20 mouse cellular contexts compared by ENCODE assay signal in genomic region chr4:95900815-95901214, GRCm38 (mm10).
DNase-seq lines count a peak whose midpoint lies in the region; ATAC-seq and TF ChIP-seq lines count a peak whose summit lies in the region.
"Had no signal": no experiment of that assay in that cellular context is flagged by ENCODE, and none has a peak within 500 bp of the region (broad histone marks: within the 10 kb centered on the region; RNA-seq: fewer than 3 reads in every experiment).

No protein-coding gene starts in this region.

- 61% methylated on average over 1 of the region's 1 CpGs for WGBS in hindbrain, embryonic 11.5 days
- 67% methylated on average over 1 of the region's 1 CpGs for WGBS in hindbrain, embryonic 16.5 days
- WGBS in embryonic facial prominence, embryonic 14.5 days = 18% methylated on average over 1 of the region's 1 CpGs
- 20% methylated on average over 1 of the region's 1 CpGs for WGBS in limb, embryonic 14.5 days
- 66% methylated on average over 1 of the region's 1 CpGs for WGBS in liver, embryonic 12.5 days (ENCODE audit: insufficient replicate concordance)

- H3K9me3 ChIP-seq in hindbrain, embryonic 11.5 days (ENCODE audit: control insufficient read depth, low read length) = no peaks in the 10 kb centered on the region
- H3K9me3 ChIP-seq in hindbrain, embryonic 16.5 days (ENCODE audit: control insufficient read depth, low read length) = no peaks in the 10 kb centered on the region
- no peaks in the 10 kb centered on the region for H3K9me3 ChIP-seq in embryonic facial prominence, embryonic 14.5 days (ENCODE audit: control insufficient read depth, low read length)
- H3K9me3 ChIP-seq in limb, embryonic 14.5 days (ENCODE audit: control insufficient read depth, low read length) = no peaks in the 10 kb centered on the region
- H3K9me3 ChIP-seq in liver, embryonic 12.5 days (replicated peaks) = no peaks in the 10 kb centered on the region
- H3K9me3 ChIP-seq: forebrain, embryonic 15.5 days; heart, embryonic 12.5 days had no signal

- no peak overlapping the region for H3K9ac ChIP-seq in hindbrain, embryonic 11.5 days (ENCODE audit: low read depth, low read length)
- no peak overlapping the region for H3K9ac ChIP-seq in hindbrain, embryonic 16.5 days (ENCODE audit: low read depth, low read length)
- no peak overlapping the region for H3K9ac ChIP-seq in embryonic facial prominence, embryonic 14.5 days (ENCODE audit: low read depth, low read length)
- no peak overlapping the region for H3K9ac ChIP-seq in limb, embryonic 14.5 days (ENCODE audit: low read depth, low read length, severe bottlenecking)
- no peak overlapping the region for H3K9ac ChIP-seq in liver, embryonic 12.5 days
- H3K9ac ChIP-seq: forebrain, embryonic 15.5 days; heart, embryonic 12.5 days had no signal

- H3K4me1 ChIP-seq in hindbrain, embryonic 11.5 days (replicated peaks; ENCODE audit: control insufficient read depth, insufficient read depth, low read length) = no peaks in the 10 kb centered on the region
- peaks cover 8% of the 10 kb centered on the region for H3K4me1 ChIP-seq in hindbrain, embryonic 16.5 days (ENCODE audit: control insufficient read depth, insufficient read depth, low read depth, low read length)
- peaks cover 53% of the 10 kb centered on the region for H3K4me1 ChIP-seq in embryonic facial prominence, embryonic 14.5 days (ENCODE audit: control insufficient read depth, insufficient read depth, low read length)
- peaks cover 51% of the 10 kb centered on the region for H3K4me1 ChIP-seq in limb, embryonic 14.5 days (ENCODE audit: control insufficient read depth, insufficient read depth, low read length)
- H3K4me1 ChIP-seq in liver, embryonic 12.5 days = no peaks in the 10 kb centered on the region

- H3K36me3 ChIP-seq in hindbrain, embryonic 11.5 days (ENCODE audit: control insufficient read depth, insufficient read depth, low read length) = no peaks in the 10 kb centered on the region
- no peaks in the 10 kb centered on the region for H3K36me3 ChIP-seq in hindbrain, embryonic 16.5 days (ENCODE audit: control insufficient read depth, insufficient read depth, low read length)
- H3K36me3 ChIP-seq in embryonic facial prominence, embryonic 14.5 days (ENCODE audit: control insufficient read depth, insufficient read depth, low read length) = no peaks in the 10 kb centered on the region
- no peaks in the 10 kb centered on the region for H3K36me3 ChIP-seq in limb, embryonic 14.5 days (ENCODE audit: control insufficient read depth, insufficient read depth, low read length)
- no peaks in the 10 kb centered on the region for H3K36me3 ChIP-seq in liver, embryonic 12.5 days
- H3K36me3 ChIP-seq: forebrain, embryonic 15.5 days; heart, embryonic 12.5 days had no signal

- no peak overlapping the region for H3K4me3 ChIP-seq in hindbrain, embryonic 11.5 days (ENCODE audit: low read depth, low read length)
- no peak overlapping the region for H3K4me3 ChIP-seq in hindbrain, embryonic 16.5 days (ENCODE audit: low read length)
- no peak overlapping the region for H3K4me3 ChIP-seq in embryonic facial prominence, embryonic 14.5 days (ENCODE audit: low read depth, low read length)
- H3K4me3 ChIP-seq in limb, embryonic 14.5 days (replicated peaks; ENCODE audit: low read length) = no peak overlapping the region
- H3K4me3 ChIP-seq in liver, embryonic 12.5 days = no peak overlapping the region
- H3K4me3 ChIP-seq: forebrain, embryonic 15.5 days; gastrocnemius, adult 2 months; heart, embryonic 12.5 days; myocyte had no signal

- no peak for ATAC-seq in hindbrain, embryonic 11.5 days (ENCODE audit: low FRiP score)
- ATAC-seq in hindbrain, embryonic 16.5 days = no peak
- ATAC-seq in embryonic facial prominence, embryonic 14.5 days (ENCODE audit: low read depth) = peak; percentile 35; the same call in 1 of the 2 replicates
- ATAC-seq in limb, embryonic 14.5 days (ENCODE audit: low FRiP score, low read depth) = peak; percentile 63
- no peak for ATAC-seq in liver, embryonic 12.5 days
- ATAC-seq: forebrain, embryonic 15.5 days had no signal

- no peak overlapping the region for H3K4me2 ChIP-seq in hindbrain, embryonic 11.5 days (replicated peaks; ENCODE audit: low read depth, low read length)
- no peak overlapping the region for H3K4me2 ChIP-seq in hindbrain, embryonic 16.5 days (ENCODE audit: low read length)
- H3K4me2 ChIP-seq in embryonic facial prominence, embryonic 14.5 days (ENCODE audit: low read depth, low read length) = 0 out of 2 replicates have a peak overlapping the region, but pooled peaks have one; percentile 3
- H3K4me2 ChIP-seq in limb, embryonic 14.5 days (replicated peaks; ENCODE audit: low read depth, low read length, severe bottlenecking) = no peak overlapping the region
- no peak overlapping the region for H3K4me2 ChIP-seq in liver, embryonic 12.5 days
- H3K4me2 ChIP-seq: forebrain, embryonic 15.5 days; heart, embryonic 12.5 days; midbrain, embryonic 11.5 days had no signal

- H3K27ac ChIP-seq in hindbrain, embryonic 11.5 days (ENCODE audit: low read depth, low read length) = no peak overlapping the region
- no peak overlapping the region for H3K27ac ChIP-seq in hindbrain, embryonic 16.5 days (ENCODE audit: low read depth, low read length)
- H3K27ac ChIP-seq in embryonic facial prominence, embryonic 14.5 days (replicated peaks; ENCODE audit: low read depth, low read length) = no peak overlapping the region
- H3K27ac ChIP-seq in limb, embryonic 14.5 days (replicated peaks; ENCODE audit: low read depth, low read length) = no peak overlapping the region
- no peak overlapping the region for H3K27ac ChIP-seq in liver, embryonic 12.5 days
- H3K27ac ChIP-seq: forebrain, embryonic 15.5 days; gastrocnemius, adult 2 months had no signal

- peak; percentile 30 for DNase-seq in hindbrain, embryonic 11.5 days (ENCODE audit: low spot score)
- peak; percentile 74 for DNase-seq in embryo, embryonic 10.5 days (ENCODE audit: low spot score)
- DNase-seq in embryonic facial prominence, embryonic 14.5 days (ENCODE audit: low spot score) = peak; percentile 71
- peak; percentile 73 for DNase-seq in limb, embryonic 14.5 days (ENCODE audit: low spot score)
- no peak for DNase-seq in layer of hippocampus, adult 18-20 months (ENCODE audit: low spot score in 2 of 2)
- DNase-seq in gastrocnemius, postnatal 10 days = no peak
- DNase-seq: adrenal gland, adult 8-10 months; cerebellum, adult 2 months; gastrocnemius, adult 2 months; heart, postnatal 4 days; kidney, adult 2 months; kidney, postnatal 4 days; lung, postnatal 36 days; thymus, adult 2 months had no signal

- H3K27me3 ChIP-seq in hindbrain, embryonic 11.5 days (ENCODE audit: control insufficient read depth, insufficient read depth, low read length) = no peaks in the 10 kb centered on the region
- no peaks in the 10 kb centered on the region for H3K27me3 ChIP-seq in hindbrain, embryonic 16.5 days (replicated peaks; ENCODE audit: control insufficient read depth, insufficient read depth, low read length)
- no peaks in the 10 kb centered on the region for H3K27me3 ChIP-seq in embryonic facial prominence, embryonic 14.5 days (replicated peaks; ENCODE audit: control insufficient read depth, insufficient read depth, low read length)
- no peaks in the 10 kb centered on the region for H3K27me3 ChIP-seq in limb, embryonic 14.5 days (ENCODE audit: control insufficient read depth, insufficient read depth, low read length)
- no peaks in the 10 kb centered on the region for H3K27me3 ChIP-seq in liver, embryonic 12.5 days (replicated peaks)
- H3K27me3 ChIP-seq: forebrain, embryonic 15.5 days; heart, embryonic 12.5 days had no signal

- TF ChIP-seq POLR2A in limb, embryonic 14.5 days (IDR thresholded peaks at IDR 0.05; ENCODE audit: borderline replicate concordance, extremely low read depth, insufficient read depth, insufficient read length) = no peak

Comparison
In these comparisons a context has a peak if more than half of its experiments do, and no peak if none do; other contexts are left out.
1. ATAC-seq: peak in embryonic facial prominence, embryonic 14.5 days (single experiment) and limb, embryonic 14.5 days (single experiment); none in hindbrain, embryonic 11.5 days (single experiment), hindbrain, embryonic 16.5 days (single experiment) and liver, embryonic 12.5 days (single experiment).
2. DNase-seq: peak in hindbrain, embryonic 11.5 days (single experiment), embryo, embryonic 10.5 days (single experiment), embryonic facial prominence, embryonic 14.5 days (single experiment) and limb, embryonic 14.5 days (single experiment); none in layer of hippocampus, adult 18-20 months (0 of 2) and gastrocnemius, postnatal 10 days (single experiment).